Mouse (Mus musculus): ENCODE measurements around the gene C1qtnf4. TPM values are rescaled to one million over a fixed set of nuclear protein-coding genes. Genes with fewer than 3 reads are reported as not detected.
A peak's percentile ranks its signal among the peaks of the same experiment; 100 is the strongest.

Gene C1qtnf4
- polyA plus RNA-seq, 1 experiment from 2014 or later = 13.1 TPM

DNA sequence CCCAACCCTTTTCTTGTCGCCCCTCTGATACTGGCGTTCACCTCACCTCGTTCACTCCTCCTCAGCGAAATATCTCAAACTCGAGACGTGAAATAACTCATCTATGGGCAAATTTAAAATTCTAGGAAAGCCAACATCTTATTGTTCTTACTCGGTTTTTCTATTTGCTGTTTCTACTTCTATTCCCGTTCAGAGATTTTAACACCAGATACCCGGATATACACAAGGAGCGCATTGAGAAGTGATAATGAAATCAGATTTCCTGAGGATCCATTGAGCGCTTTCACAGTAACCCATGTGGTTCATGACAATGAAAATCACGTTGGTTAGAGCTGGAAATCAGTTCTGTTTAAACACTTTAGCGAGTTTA lies 38.0 kb upstream of the C1qtnf4 start:
- Histone ChIP-seq H3K4me1 (ENCODE audit: control insufficient read depth, insufficient read depth, low read length) (peaks cover 11% of the 10 kb centered on the region; the same call in 1 of the 2 replicates), H3K36me3 (ENCODE audit: control insufficient read depth, insufficient read depth, low read length) (peaks cover 10% of the 10 kb centered on the region), H3K9ac (ENCODE audit: low read length) (peak overlapping the region; percentile 83), H3K4me2 (peak overlapping the region; percentile 56), H3K27ac (ENCODE audit: low read depth, low read length) (peak overlapping the region; percentile 60; the same call in 1 of the 2 replicates), H3K4me3 (ENCODE audit: low read depth, low read length) (peak overlapping the region; percentile 73), H3K9me3 (ENCODE audit: control insufficient read depth, low read length) (no peaks in the 10 kb centered on the region), H3K27me3 (ENCODE audit: control insufficient read depth, insufficient read depth, low read length) (no peaks in the 10 kb centered on the region)
- DNase-seq (ENCODE audit: low spot score, missing footprints) = peak; percentile 96
- WGBS = 2% methylated on average over 13 of the region's 13 CpGs
- no peak for ATAC-seq (ENCODE audit: low FRiP score)

DNA sequence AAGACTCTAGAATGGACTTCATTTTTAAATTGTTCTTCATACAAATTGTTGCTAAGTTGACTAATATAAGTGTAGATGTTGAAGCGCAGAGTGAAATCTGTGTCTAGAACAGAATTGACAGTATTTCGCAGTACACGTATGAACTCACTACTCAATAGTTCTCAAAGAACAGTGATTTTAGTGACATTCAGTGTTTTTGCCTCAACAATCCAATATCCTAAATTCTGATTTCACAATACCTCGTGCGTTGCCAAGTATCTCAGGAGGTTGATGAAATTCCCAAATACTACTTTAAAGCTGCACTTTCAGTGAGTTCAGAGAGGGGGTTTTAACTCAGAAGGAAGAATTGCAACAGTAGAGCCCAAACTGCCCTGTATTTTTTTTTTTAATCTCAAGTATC lies 37.3 kb upstream of the C1qtnf4 start:
- peak overlapping the region; percentile 56 for H3K4me2 ChIP-seq
- no peak for ATAC-seq (ENCODE audit: low FRiP score)
- H3K9ac ChIP-seq (ENCODE audit: low read length) = no peak overlapping the region; the same call in 1 of the 2 replicates
- peak overlapping the region; percentile 73 for H3K4me3 ChIP-seq (ENCODE audit: low read depth, low read length)
- no peaks in the 10 kb centered on the region for H3K27me3 ChIP-seq (ENCODE audit: control insufficient read depth, insufficient read depth, low read length)
- H3K36me3 ChIP-seq (ENCODE audit: control insufficient read depth, insufficient read depth, low read length) = peaks cover 10% of the 10 kb centered on the region
- no peak overlapping the region for H3K27ac ChIP-seq (ENCODE audit: low read depth, low read length)
- 91% methylated on average over 5 of the region's 5 CpGs for WGBS
- DNase-seq (ENCODE audit: low spot score, missing footprints) = no peak
- no peaks in the 10 kb centered on the region for H3K9me3 ChIP-seq (ENCODE audit: control insufficient read depth, low read length)
- H3K4me1 ChIP-seq (ENCODE audit: control insufficient read depth, insufficient read depth, low read length) = peaks cover 11% of the 10 kb centered on the region; the same call in 1 of the 2 replicates

DNA sequence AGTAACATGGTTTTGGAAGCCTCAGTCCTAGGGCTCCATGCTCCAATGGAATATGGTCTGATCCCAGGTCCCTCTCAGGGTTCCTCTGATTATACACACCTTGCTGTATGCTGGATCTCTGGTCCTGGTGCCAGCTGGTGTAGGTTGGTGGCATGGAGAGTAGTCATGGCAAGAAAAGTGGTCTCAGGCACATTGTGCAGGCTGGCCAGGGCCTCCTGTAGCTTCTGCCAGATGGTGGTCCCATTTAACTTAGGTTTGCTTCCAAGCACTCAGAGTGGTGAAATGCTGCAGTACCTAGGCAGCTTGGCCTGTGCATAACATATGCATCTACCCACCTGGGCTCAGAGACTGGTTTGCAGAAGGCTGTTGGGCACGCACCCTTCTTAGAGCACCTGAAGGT lies 35.3 kb upstream of the C1qtnf4 start:
- Histone ChIP-seq H3K4me2 (no peak overlapping the region), H3K9ac (ENCODE audit: low read length) (no peak overlapping the region), H3K36me3 (ENCODE audit: control insufficient read depth, insufficient read depth, low read length) (peaks cover 10% of the 10 kb centered on the region), H3K27me3 (ENCODE audit: control insufficient read depth, insufficient read depth, low read length) (no peaks in the 10 kb centered on the region), H3K4me3 (ENCODE audit: low read depth, low read length) (no peak overlapping the region), H3K4me1 (ENCODE audit: control insufficient read depth, insufficient read depth, low read length) (peaks cover 11% of the 10 kb centered on the region; the same call in 1 of the 2 replicates), H3K9me3 (ENCODE audit: control insufficient read depth, low read length) (no peaks in the 10 kb centered on the region), H3K27ac (ENCODE audit: low read depth, low read length) (no peak overlapping the region)
- 100% methylated on average over 1 of the region's 1 CpGs for WGBS
- DNase-seq (ENCODE audit: low spot score, missing footprints) (no peak), ATAC-seq (ENCODE audit: low FRiP score) (no peak)

DNA sequence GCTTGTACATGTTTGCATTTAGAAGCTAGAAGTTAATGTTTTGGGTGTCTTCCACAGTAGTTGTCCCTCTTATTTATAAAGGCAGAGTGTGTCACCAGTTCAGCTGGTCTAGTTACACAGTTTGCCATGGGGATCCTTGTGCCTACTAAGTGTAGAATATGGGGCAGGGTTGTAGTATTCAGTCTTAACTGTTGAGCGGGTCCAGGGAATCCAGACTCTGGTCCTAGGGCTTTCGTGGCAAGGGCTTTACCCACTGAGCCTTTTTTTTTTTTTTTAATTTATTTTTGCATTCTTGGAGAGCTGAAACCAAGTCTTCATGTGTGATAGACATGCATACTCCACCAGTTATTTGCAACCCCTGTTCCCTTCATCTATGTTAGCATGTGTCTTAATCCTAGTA lies 24.2 kb upstream of the C1qtnf4 start:
- WGBS = 96% methylated on average over 2 of the region's 2 CpGs
- ATAC-seq (ENCODE audit: low FRiP score) = no peak
- H3K9ac ChIP-seq (ENCODE audit: low read length) = no peak overlapping the region
- H3K27ac ChIP-seq (ENCODE audit: low read depth, low read length) = no peak overlapping the region
- H3K4me1 ChIP-seq (ENCODE audit: control insufficient read depth, insufficient read depth, low read length) = no peaks in the 10 kb centered on the region
- H3K9me3 ChIP-seq (ENCODE audit: control insufficient read depth, low read length) = no peaks in the 10 kb centered on the region
- no peak overlapping the region for H3K4me2 ChIP-seq
- no peaks in the 10 kb centered on the region for H3K27me3 ChIP-seq (ENCODE audit: control insufficient read depth, insufficient read depth, low read length)
- peaks cover 16% of the 10 kb centered on the region for H3K36me3 ChIP-seq (ENCODE audit: control insufficient read depth, insufficient read depth, low read length)
- H3K4me3 ChIP-seq (ENCODE audit: low read depth, low read length) = no peak overlapping the region
- peak; percentile 68 for DNase-seq (ENCODE audit: low spot score, missing footprints)

DNA sequence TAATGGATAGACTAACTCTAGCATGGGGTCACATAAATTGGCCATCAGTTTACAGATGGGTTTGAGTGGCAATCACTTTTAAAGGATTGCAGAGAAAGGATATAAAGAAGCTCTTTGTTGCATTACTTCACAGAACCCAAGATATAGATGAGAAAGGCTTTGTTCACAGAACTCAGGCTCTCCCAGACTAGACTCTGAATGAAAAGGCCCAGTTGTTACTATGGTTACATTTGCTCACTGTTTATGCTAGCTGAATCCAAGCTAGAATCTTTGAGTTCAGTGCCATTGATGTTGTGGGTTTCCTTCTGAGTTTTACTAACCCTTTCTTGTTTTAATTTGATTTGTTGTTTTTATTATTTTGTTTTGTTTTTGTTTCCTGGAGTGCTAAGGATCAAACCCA lies 21.5 kb upstream of the C1qtnf4 start:
- Histone ChIP-seq H3K4me2 (no peak overlapping the region), H3K4me1 (ENCODE audit: control insufficient read depth, insufficient read depth, low read length) (no peaks in the 10 kb centered on the region), H3K4me3 (ENCODE audit: low read depth, low read length) (no peak overlapping the region), H3K9ac (ENCODE audit: low read length) (no peak overlapping the region), H3K27me3 (ENCODE audit: control insufficient read depth, insufficient read depth, low read length) (no peaks in the 10 kb centered on the region), H3K36me3 (ENCODE audit: control insufficient read depth, insufficient read depth, low read length) (peaks cover 13% of the 10 kb centered on the region), H3K9me3 (ENCODE audit: control insufficient read depth, low read length) (no peaks in the 10 kb centered on the region), H3K27ac (ENCODE audit: low read depth, low read length) (no peak overlapping the region)
- no peak for DNase-seq (ENCODE audit: low spot score, missing footprints)
- 0 out of 2 replicates have a peak, but pooled peaks have one; percentile 61 for ATAC-seq (ENCODE audit: low FRiP score)

DNA sequence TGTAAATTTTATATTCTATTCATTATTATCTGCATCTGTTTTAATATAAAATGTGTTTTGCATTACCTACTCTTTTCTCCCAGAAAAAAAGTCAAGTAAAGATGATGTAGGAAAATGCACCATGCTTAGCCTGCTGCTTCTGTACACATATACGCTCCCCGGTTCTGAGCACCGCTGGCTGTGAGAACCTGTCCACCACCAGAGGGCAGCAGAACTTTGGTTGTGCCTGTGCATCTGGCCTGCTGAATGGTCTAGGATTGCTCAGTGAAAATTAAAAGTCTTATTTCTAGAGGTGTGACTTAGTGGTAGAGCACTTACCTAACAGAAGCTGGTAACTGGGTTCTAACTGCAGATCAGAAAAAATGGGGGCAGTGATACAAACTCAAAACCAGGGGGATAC lies 19.1 kb upstream of the C1qtnf4 start:
- peaks cover 6% of the 10 kb centered on the region; the same call in 1 of the 2 replicates for H3K36me3 ChIP-seq (ENCODE audit: control insufficient read depth, insufficient read depth, low read length)
- no peaks in the 10 kb centered on the region for H3K9me3 ChIP-seq (ENCODE audit: control insufficient read depth, low read length)
- no peaks in the 10 kb centered on the region for H3K27me3 ChIP-seq (ENCODE audit: control insufficient read depth, insufficient read depth, low read length)
- no peak overlapping the region for H3K4me2 ChIP-seq
- ATAC-seq (ENCODE audit: low FRiP score) (peak; percentile 88), DNase-seq (ENCODE audit: low spot score, missing footprints) (peak; percentile 94)
- H3K9ac ChIP-seq (ENCODE audit: low read length) = no peak overlapping the region
- no peak overlapping the region for H3K27ac ChIP-seq (ENCODE audit: low read depth, low read length)
- H3K4me3 ChIP-seq (ENCODE audit: low read depth, low read length) = no peak overlapping the region
- no peaks in the 10 kb centered on the region for H3K4me1 ChIP-seq (ENCODE audit: control insufficient read depth, insufficient read depth, low read length)
- WGBS = 27% methylated on average over 3 of the region's 3 CpGs

DNA sequence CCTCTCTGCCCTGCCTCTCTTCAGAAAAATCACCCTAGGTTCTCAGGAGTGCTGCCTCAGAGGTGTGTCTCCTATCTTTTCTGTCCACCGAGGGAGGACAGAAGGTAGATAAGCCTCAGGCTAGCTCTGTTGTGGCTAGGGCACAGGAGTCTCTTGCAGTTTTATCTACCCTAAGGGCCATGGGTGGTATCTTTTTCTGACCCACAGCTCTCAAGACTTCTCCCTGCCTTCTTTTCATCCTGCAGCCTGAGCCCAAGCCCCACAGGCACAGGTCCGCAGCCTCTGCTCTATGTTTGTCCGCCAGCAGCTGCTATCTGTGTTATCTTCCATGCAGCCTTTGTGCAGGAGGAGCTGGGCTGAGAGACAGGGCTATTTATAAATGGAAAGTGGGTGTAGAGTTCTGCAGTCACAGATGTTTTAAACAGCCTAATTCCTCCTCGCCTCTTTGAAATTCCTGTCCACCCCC lies 15.5 kb upstream of the C1qtnf4 start:
- no peak overlapping the region for H3K4me3 ChIP-seq (ENCODE audit: low read depth, low read length)
- no peaks in the 10 kb centered on the region for H3K4me1 ChIP-seq (ENCODE audit: control insufficient read depth, insufficient read depth, low read length)
- H3K27me3 ChIP-seq (ENCODE audit: control insufficient read depth, insufficient read depth, low read length) = no peaks in the 10 kb centered on the region
- peaks cover 4% of the 10 kb centered on the region; the same call in 1 of the 2 replicates for H3K36me3 ChIP-seq (ENCODE audit: control insufficient read depth, insufficient read depth, low read length)
- H3K9me3 ChIP-seq (ENCODE audit: control insufficient read depth, low read length) = no peaks in the 10 kb centered on the region
- H3K9ac ChIP-seq (ENCODE audit: low read length) = no peak overlapping the region; the same call in 1 of the 2 replicates
- no peak overlapping the region for H3K4me2 ChIP-seq
- no peak for DNase-seq (ENCODE audit: low spot score, missing footprints)
- peak overlapping the region; percentile 30; the same call in 1 of the 2 replicates for H3K27ac ChIP-seq (ENCODE audit: low read depth, low read length)
- no peak for ATAC-seq (ENCODE audit: low FRiP score)
- 61% methylated on average over 4 of the region's 4 CpGs for WGBS

DNA sequence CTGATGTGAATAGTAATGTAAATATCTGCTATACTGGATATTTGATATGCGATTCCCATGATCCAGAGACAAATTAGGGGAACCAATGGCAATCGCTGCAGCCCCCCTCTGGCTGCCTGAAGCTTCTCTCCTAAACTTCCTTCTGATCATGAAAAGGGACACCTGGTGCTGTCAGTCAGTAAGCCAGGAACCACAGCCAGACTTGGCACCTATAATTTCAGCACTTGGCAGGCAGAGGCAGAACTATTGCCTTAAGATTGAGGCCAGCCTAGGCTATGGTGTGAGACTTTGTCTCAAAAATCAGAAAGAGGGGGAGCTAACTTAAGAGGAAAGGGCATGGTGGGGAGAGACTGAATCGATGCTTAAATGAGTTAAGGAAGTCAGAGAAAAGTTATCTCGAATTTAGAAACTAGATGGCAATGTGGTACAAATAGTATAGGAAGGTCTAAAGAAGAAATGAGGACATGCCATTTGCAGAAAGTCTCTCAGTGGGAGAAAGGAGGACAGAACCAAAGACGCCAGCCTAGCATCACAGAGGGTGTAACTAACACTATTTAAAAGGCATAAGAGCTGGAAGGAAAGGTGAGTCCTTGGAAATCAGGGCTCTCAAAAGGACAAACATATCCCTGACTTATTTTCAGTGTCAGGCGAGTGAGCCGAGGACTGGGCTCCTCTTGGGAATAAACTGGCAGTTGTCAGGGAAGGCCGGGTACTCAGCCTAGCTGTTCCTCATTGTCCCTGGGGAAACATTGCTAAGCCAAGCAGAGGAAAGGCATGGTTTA lies 14.3 kb upstream of the C1qtnf4 start:
- no peaks in the 10 kb centered on the region for H3K36me3 ChIP-seq (ENCODE audit: control insufficient read depth, insufficient read depth, low read length)
- no peak overlapping the region for H3K4me3 ChIP-seq (ENCODE audit: low read depth, low read length)
- 77% methylated on average over 8 of the region's 8 CpGs for WGBS
- no peak for ATAC-seq (ENCODE audit: low FRiP score)
- no peaks in the 10 kb centered on the region for H3K27me3 ChIP-seq (ENCODE audit: control insufficient read depth, insufficient read depth, low read length)
- H3K4me1 ChIP-seq (ENCODE audit: control insufficient read depth, insufficient read depth, low read length) = no peaks in the 10 kb centered on the region
- no peak for DNase-seq (ENCODE audit: low spot score, missing footprints)
- peak overlapping the region; percentile 20 for H3K27ac ChIP-seq (ENCODE audit: low read depth, low read length)
- H3K4me2 ChIP-seq = no peak overlapping the region
- H3K9ac ChIP-seq (ENCODE audit: low read length) = no peak overlapping the region
- H3K9me3 ChIP-seq (ENCODE audit: control insufficient read depth, low read length) = no peaks in the 10 kb centered on the region

DNA sequence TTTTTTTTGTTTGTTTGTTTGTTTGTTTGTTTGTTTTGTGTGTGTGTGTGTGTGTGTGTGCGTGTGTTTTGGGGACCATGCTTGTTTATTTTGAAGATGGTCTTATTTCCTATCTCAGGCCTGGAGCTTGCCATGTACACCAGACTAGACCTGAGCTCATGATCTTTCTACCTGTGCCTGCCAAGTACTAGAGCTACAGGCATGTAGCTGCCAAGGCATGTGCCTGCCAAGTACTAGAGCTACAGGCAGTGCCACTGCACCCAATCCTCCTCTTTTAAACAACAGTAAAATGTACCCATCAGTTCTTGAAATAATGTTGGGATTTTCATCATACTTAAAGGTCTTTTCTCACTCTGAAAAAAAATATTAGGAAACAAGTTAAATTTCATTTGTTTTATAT lies 11.6 kb upstream of the C1qtnf4 start:
- 83% methylated on average over 1 of the region's 1 CpGs for WGBS
- no peak for ATAC-seq (ENCODE audit: low FRiP score)
- no peak overlapping the region for H3K4me3 ChIP-seq (ENCODE audit: low read depth, low read length)
- H3K4me1 ChIP-seq (ENCODE audit: control insufficient read depth, insufficient read depth, low read length) = no peaks in the 10 kb centered on the region
- H3K27me3 ChIP-seq (ENCODE audit: control insufficient read depth, insufficient read depth, low read length) = no peaks in the 10 kb centered on the region
- no peaks in the 10 kb centered on the region for H3K9me3 ChIP-seq (ENCODE audit: control insufficient read depth, low read length)
- H3K27ac ChIP-seq (ENCODE audit: low read depth, low read length) = no peak overlapping the region
- no peak overlapping the region for H3K4me2 ChIP-seq
- no peak for DNase-seq (ENCODE audit: low spot score, missing footprints)
- no peaks in the 10 kb centered on the region for H3K36me3 ChIP-seq (ENCODE audit: control insufficient read depth, insufficient read depth, low read length)
- H3K9ac ChIP-seq (ENCODE audit: low read length) = no peak overlapping the region

Measured in midbrain, embryonic 11.5 days (tissue).